Mouse (Mus musculus) embryonic facial prominence, embryonic 14.5 days (tissue): ENCODE data around the gene Cdc34. TPM values are rescaled to one million over a fixed set of nuclear protein-coding genes. Genes with fewer than 3 reads are reported as not detected.

ENCODE experiments used
- ATAC-seq: fragments of 200-750 bp; cut with Nextera tagmentation; 2 replicates; pipeline ENCODE4 v1.8.0; 2017; ENCODE audit warnings: low read depth, moderate number of reproducible peaks, moderate TSS enrichment
- DNase-seq: peaks from one replicate; pipeline ENCODE4 v3.0.0-alpha.2; 2015; ENCODE audit warnings: low spot score
- H3K27ac ChIP-seq: fragments of 300-500 bp; sonication (generic); replicated peaks from 2 replicates; pipeline ENCODE4 v1.5.1; 2014; ENCODE audit warnings: low read depth, mild to moderate bottlenecking, low read length, moderate library complexity
- H3K27me3 ChIP-seq: fragments of 300-500 bp; sonication (generic); replicated peaks from 2 replicates; pipeline ENCODE4 v1.6.1; 2014; ENCODE audit warnings: low read length; ENCODE audit not compliant: control insufficient read depth, insufficient read depth
- H3K36me3 ChIP-seq: fragments of 300-500 bp; sonication (generic); 2 replicates; pipeline ENCODE4 v1.6.1; 2014; ENCODE audit warnings: low read length, mixed read lengths; ENCODE audit not compliant: control insufficient read depth, insufficient read depth
- H3K4me1 ChIP-seq: fragments of 300-500 bp; sonication (generic); 2 replicates; pipeline ENCODE4 v1.6.1; 2014; ENCODE audit warnings: antibody characterized with exemption, low read length; ENCODE audit not compliant: control insufficient read depth, insufficient read depth
- H3K4me2 ChIP-seq: fragments of 300-500 bp; sonication (generic); 2 replicates; pipeline ENCODE4 v1.6.1; 2014; ENCODE audit warnings: low read depth, mild to moderate bottlenecking, low read length, moderate library complexity, mixed read lengths
- H3K4me3 ChIP-seq: fragments of 300-500 bp; sonication (generic); 2 replicates; pipeline ENCODE4 v1.5.1; 2014; ENCODE audit warnings: low read depth, mild to moderate bottlenecking, low read length
- H3K9ac ChIP-seq: fragments of 300-500 bp; sonication (generic); 2 replicates; pipeline ENCODE4 v1.6.1; 2014; ENCODE audit warnings: low read depth, mild to moderate bottlenecking, low read length, moderate library complexity, mixed read lengths
- H3K9me3 ChIP-seq: fragments of 300-500 bp; sonication (generic); 2 replicates; pipeline ENCODE4 v1.6.1; 2016; ENCODE audit warnings: low read length; ENCODE audit not compliant: control insufficient read depth
- WGBS: fragments of 180-500 bp; shearing (Covaris S2); extraction: QIAGEN DNeasy Blood & Tissue Kit; methylation state at CpG from one replicate; pipeline ENCODE4 v1.1.7; 2014; 5-methylcytosine and 5-hydroxymethylcytosine counted together
- polyA plus RNA-seq: library from polyadenylated mRNA; unstranded; fragments of >200 nt; fragmentation: Nextera tagmentation; extraction: Ambion mirVana; gene quantifications from 2 replicates; pipeline ENCODE4 v1.2.1, GENCODE M21; 2014

The Cdc34 gene
- polyA plus RNA-seq, 1 experiment from 2014 or later = 106 TPM

DNA sequence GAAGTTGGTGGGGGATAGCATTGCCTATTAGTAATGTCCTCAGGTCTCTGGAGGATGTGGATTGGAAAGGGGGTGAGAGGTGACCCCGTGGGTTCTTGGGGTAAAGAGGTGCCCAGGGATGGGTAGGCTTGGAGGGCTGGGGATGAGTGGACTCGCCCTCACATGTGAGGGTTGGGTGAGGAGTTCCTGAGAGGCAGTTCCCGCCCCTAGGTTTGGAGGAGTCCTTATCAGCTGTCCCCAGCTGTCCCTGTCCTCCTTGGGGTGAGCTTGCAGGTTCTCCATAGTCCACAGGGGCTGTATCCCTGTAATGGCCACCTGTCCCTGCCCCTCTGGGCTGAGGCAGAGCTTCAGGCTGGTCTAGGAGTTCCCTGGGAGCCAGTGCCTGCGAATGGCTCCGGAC is 24.0 kb downstream of the Cdc34 start:
- Histone ChIP-seq H3K4me3 (peak overlapping the region; percentile 89), H3K36me3 (peaks cover 35% of the 10 kb centered on the region), H3K4me2 (peak overlapping the region; percentile 94), H3K9ac (peak overlapping the region; percentile 95), H3K27ac (no peak overlapping the region), H3K9me3 (no peaks in the 10 kb centered on the region), H3K27me3 (no peaks in the 10 kb centered on the region), H3K4me1 (peaks cover 23% of the 10 kb centered on the region)
- WGBS = 89% methylated on average over 5 of the region's 5 CpGs
- no peak for ATAC-seq
- no peak for DNase-seq

DNA sequence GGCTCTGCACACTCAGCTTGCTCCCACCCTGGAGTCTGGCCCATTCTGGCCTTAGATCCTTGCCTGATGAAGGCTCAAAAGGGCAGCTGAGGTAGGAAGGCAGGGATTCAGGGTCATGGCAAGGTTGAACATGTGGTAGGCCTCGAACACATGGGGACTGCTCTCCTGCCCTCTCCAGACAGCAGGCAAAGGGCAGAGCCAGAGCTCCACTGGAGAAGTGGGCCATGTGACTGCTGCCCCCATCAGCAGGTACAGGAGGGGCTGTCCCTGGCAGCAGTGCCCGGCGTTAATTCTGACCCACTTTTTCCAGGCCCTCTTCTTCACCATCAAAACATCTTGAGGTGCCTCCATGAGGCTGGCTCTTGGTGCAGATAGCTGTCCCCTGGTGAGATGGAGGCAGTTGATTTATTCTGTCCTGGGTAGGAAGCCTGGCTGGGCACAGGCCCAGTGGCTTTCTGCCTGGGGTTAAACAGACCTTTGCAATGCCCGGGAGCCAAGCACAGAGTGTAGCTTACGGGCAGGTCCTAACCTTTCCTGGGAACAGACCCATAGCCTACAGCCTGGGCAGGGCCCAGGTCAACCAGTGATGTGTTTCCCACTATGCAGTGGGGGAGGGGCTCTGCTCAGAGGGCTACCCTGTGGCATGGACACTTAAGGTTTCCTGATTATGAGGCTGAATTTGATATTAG is 24.6 kb downstream of the Cdc34 start:
- H3K9me3 ChIP-seq = no peaks in the 10 kb centered on the region
- no peak for DNase-seq

DNA sequence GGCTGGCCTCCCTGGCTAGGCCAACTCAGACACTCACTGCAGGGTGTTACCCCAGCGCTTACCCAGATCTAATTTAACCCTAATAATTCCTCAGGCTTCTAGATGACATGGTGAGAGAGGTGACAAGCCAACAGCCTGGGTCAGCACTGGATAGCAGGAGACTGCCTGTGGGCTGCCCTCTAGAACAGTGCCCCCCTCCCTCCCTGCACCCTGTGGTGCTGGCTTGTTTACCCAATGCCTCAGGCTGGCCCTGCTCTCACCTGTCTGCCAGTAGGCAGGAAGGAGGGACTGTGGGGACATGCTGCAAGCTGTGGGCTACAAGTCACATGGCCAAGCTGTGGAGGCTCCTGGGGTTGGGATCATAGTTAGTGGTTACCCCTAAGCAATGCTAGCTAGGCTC is 25.2 kb downstream of the Cdc34 start:
- DNase-seq (no peak), ATAC-seq (no peak)
- peak overlapping the region; percentile 94; the same call in 1 of the 2 replicates for H3K4me2 ChIP-seq
- peaks cover 20% of the 10 kb centered on the region for H3K4me1 ChIP-seq
- no peak overlapping the region for H3K4me3 ChIP-seq
- no peaks in the 10 kb centered on the region for H3K27me3 ChIP-seq
- H3K9me3 ChIP-seq = no peaks in the 10 kb centered on the region
- WGBS = 80% methylated on average over 1 of the region's 1 CpGs
- no peak overlapping the region for H3K9ac ChIP-seq
- H3K36me3 ChIP-seq = peaks cover 47% of the 10 kb centered on the region
- no peak overlapping the region for H3K27ac ChIP-seq

More for the DNA sequence above, 24.6 kb downstream of the Cdc34 start:
- peaks cover 22% of the 10 kb centered on the region for H3K4me1 ChIP-seq
- H3K27me3 ChIP-seq = no peaks in the 10 kb centered on the region
- 90% methylated on average over 5 of the region's 5 CpGs for WGBS
- no peak overlapping the region for H3K27ac ChIP-seq
- peak overlapping the region; percentile 45 for H3K9ac ChIP-seq
- no peak for ATAC-seq
- peaks cover 41% of the 10 kb centered on the region for H3K36me3 ChIP-seq
- peak overlapping the region; percentile 10; the same call in 1 of the 2 replicates for H3K4me3 ChIP-seq
- peak overlapping the region; percentile 94 for H3K4me2 ChIP-seq

DNA sequence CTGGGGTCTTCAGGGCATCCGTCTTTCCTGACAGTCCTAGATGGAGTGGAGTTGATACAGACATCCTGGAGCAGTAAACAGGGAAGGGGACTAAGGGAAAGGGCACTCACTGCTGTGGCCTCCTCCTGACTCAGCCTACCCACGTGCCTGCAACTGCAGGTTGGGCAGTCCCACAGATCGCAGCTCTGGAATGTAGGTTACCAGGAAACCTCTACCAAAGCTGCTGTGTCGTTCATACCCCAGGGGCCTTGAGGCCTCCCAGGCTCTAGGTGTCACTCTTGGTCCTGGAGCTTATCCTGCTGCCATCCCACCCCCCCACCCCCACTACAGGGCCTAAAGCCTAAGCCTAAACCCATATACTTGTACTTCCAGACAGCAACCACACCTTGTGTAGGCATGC is 25.8 kb downstream of the Cdc34 start:
- Histone ChIP-seq H3K9ac (no peak overlapping the region), H3K27me3 (no peaks in the 10 kb centered on the region), H3K4me3 (no peak overlapping the region), H3K27ac (no peak overlapping the region), H3K36me3 (peaks cover 48% of the 10 kb centered on the region), H3K4me1 (peaks cover 20% of the 10 kb centered on the region), H3K4me2 (no peak overlapping the region), H3K9me3 (no peaks in the 10 kb centered on the region)
- ATAC-seq = no peak
- DNase-seq = no peak
- WGBS = 71% methylated on average over 4 of the region's 4 CpGs

DNA sequence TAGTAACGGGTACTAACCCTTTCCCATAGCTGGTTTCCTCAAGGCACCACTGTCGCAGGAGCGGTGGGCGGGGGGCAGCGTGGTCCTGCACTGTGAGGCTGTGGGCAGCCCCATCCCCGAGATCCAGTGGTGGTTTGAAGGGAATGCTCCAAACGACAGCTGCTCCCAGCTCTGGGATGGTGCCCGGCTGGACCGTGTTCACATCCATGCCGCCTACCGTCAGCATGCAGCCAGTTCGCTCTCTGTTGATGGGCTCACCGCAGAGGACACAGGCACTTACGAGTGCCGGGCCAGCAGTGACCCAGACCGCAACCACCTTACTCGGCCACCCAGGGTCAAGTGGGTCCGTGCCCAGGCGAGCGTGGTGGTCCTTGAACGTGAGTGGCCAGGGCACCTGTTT is 26.7 kb downstream of the Cdc34 start:
- H3K36me3 ChIP-seq = peaks cover 48% of the 10 kb centered on the region
- WGBS = 87% methylated on average over 21 of the region's 21 CpGs
- H3K4me2 ChIP-seq = no peak overlapping the region
- H3K4me3 ChIP-seq = no peak overlapping the region
- no peak overlapping the region for H3K9ac ChIP-seq
- DNase-seq (no peak), ATAC-seq (no peak)
- H3K4me1 ChIP-seq = peaks cover 20% of the 10 kb centered on the region
- H3K9me3 ChIP-seq = no peaks in the 10 kb centered on the region
- H3K27me3 ChIP-seq = no peaks in the 10 kb centered on the region
- no peak overlapping the region for H3K27ac ChIP-seq

DNA sequence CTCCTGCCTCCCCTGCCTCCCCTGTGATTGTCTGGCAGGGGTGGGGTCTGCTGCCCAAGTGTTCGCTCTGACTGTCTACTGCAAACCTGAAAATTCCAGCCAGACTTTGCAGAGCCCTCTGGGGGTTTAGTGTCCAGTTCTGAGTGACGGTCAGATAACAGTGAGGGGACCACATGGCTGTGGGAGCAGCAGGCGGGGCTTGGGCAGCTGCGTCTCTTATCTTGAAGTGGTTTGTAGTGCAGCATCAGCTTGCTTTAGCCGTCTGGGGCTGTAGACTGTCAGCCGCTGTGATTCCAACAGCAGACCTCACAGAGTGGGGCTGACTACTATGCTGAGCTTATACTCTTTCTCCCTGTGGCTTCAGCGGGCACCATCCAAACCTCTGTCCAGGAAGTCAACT is 27.3 kb downstream of the Cdc34 start:
- Histone ChIP-seq H3K4me2 (no peak overlapping the region), H3K27me3 (no peaks in the 10 kb centered on the region), H3K36me3 (peaks cover 48% of the 10 kb centered on the region), H3K27ac (no peak overlapping the region), H3K9me3 (no peaks in the 10 kb centered on the region), H3K4me3 (no peak overlapping the region), H3K9ac (no peak overlapping the region), H3K4me1 (peaks cover 17% of the 10 kb centered on the region)
- ATAC-seq (no peak), DNase-seq (no peak)
- 81% methylated on average over 7 of the region's 7 CpGs for WGBS

DNA sequence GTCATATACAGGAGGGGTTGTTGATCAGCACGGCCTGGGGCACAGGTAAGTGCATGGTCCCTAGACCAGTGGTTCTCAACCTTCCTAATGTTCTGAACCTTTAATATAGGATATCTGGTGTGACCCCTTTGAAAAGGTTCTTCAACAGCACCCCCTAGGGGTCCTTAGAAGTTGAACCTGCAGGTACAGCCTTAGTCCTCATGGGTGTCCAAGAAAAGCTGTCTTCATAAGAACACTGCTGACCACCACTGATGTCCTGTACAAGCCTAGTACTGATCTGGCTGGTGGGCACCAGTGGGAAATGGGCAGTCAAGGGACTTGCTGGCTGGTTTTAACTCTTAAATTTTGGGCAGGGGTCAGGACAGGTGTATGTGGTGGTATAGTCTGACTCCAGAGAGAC is 30.0 kb downstream of the Cdc34 start:
- ATAC-seq (0 out of 2 replicates have a peak, but pooled peaks have one; percentile 5), DNase-seq (no peak)
- H3K27me3 ChIP-seq = peaks cover 26% of the 10 kb centered on the region
- H3K9me3 ChIP-seq = no peaks in the 10 kb centered on the region
- H3K27ac ChIP-seq = no peak overlapping the region
- 80% methylated on average over 1 of the region's 1 CpGs for WGBS
- H3K9ac ChIP-seq = no peak overlapping the region
- peaks cover 2% of the 10 kb centered on the region; the same call in 1 of the 2 replicates for H3K4me1 ChIP-seq
- H3K4me2 ChIP-seq = no peak overlapping the region
- H3K36me3 ChIP-seq = peaks cover 43% of the 10 kb centered on the region
- no peak overlapping the region for H3K4me3 ChIP-seq

DNA sequence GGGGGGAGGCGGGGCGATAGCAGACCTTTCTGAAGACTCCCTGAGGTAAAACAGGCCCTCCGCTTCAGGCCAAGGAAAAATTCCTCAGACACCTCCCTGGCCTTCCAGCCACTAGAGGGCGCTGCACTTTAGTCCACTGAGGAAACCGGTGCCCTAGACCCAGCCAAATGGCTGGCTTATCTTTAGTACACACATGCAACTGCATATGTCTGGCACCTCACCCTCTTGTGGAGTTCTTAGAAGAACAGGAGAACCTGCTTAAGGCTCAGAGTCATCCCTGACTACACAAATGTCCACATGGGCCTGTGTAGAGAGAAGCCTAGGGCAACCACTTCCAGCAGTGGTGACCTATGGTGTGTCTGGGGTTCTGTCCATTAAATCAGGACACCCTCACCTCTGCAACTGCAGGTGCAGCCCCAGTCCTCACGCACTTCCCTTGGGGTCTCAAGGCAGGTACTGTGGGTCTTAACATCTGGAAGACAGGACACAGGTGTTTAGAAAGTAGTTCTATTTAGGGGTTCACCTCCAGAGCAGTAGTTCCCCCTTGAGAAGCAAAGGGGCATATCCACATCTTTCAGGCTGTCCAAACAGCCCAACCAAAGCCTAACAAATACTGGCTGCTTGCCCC is 30.6 kb downstream of the Cdc34 start:
- ATAC-seq = peak; percentile 17; the same call in 1 of the 2 replicates
- Histone ChIP-seq H3K36me3 (peaks cover 41% of the 10 kb centered on the region), H3K27me3 (peaks cover 31% of the 10 kb centered on the region), H3K9me3 (no peaks in the 10 kb centered on the region), H3K4me1 (peaks cover 6% of the 10 kb centered on the region; the same call in 1 of the 2 replicates), H3K9ac (no peak overlapping the region), H3K4me3 (no peak overlapping the region), H3K4me2 (no peak overlapping the region), H3K27ac (no peak overlapping the region)
- WGBS = 10% methylated on average over 4 of the region's 6 CpGs
- DNase-seq = peak; percentile 71
